Mouse (Mus musculus) liver, adult 2 months (tissue): ENCODE data around the gene Fam13a. TPM values are rescaled to one million over a fixed set of nuclear protein-coding genes. Genes with fewer than 3 reads are reported as not detected.

Source experiments
- DNase-seq: peaks from one replicate; pipeline ENCODE4 v3.0.0-alpha.2; 2011; ENCODE audit warnings: low read depth, low spot score; ENCODE audit errors: extremely low read depth
- H3K27ac ChIP-seq: fragments of 200-500 bp; replicated peaks from 2 replicates; pipeline ENCODE4 v1.5.1; 2012; ENCODE audit warnings: low read depth, mild to moderate bottlenecking, control low read depth, inconsistent platforms, low read length; ENCODE audit not compliant: insufficient read depth
- H3K27me3 ChIP-seq: fragments of 200-500 bp; 2 replicates; pipeline ENCODE4 v1.6.1; 2012; ENCODE audit warnings: mild to moderate bottlenecking, moderate library complexity, low read length, inconsistent platforms; ENCODE audit not compliant: control insufficient read depth, insufficient read depth
- H3K36me3 ChIP-seq: fragments of 200-500 bp; 2 replicates; pipeline ENCODE4 v1.6.1; 2012; ENCODE audit warnings: low read length, inconsistent platforms; ENCODE audit not compliant: control insufficient read depth, insufficient read depth
- H3K4me1 ChIP-seq: fragments of 200-500 bp; 2 replicates; pipeline ENCODE4 v1.6.1; 2011; ENCODE audit warnings: low read length; ENCODE audit not compliant: control insufficient read depth, insufficient read depth
- H3K4me3 ChIP-seq: fragments of 200-500 bp; 2 replicates; pipeline ENCODE4 v1.5.1; 2011; ENCODE audit warnings: low read depth, mild to moderate bottlenecking, control low read depth, low read length, moderate library complexity; ENCODE audit not compliant: insufficient read depth
- H3K79me2 ChIP-seq: fragments of 200-500 bp; 2 replicates; pipeline ENCODE4 v1.6.1; 2012; ENCODE audit warnings: inconsistent platforms, mild to moderate bottlenecking, low read length, moderate library complexity; ENCODE audit not compliant: control insufficient read depth, insufficient read depth
- H3K9ac ChIP-seq: fragments of 200-500 bp; 2 replicates; pipeline ENCODE4 v1.6.1; 2012; ENCODE audit warnings: low read depth, mild to moderate bottlenecking, control low read depth, inconsistent platforms, low read length
- CTCF ChIP-seq: fragments of 200-500 bp; IDR thresholded peaks from 2 replicates; pipeline ENCODE4 v1.5.1; 2011; ENCODE audit warnings: low read depth, low read length, control low read depth
- POLR2A ChIP-seq: fragments of 200-500 bp; IDR thresholded peaks from 2 replicates; pipeline ENCODE4 v1.6.1; 2011; ENCODE audit warnings: low read length, control low read depth; ENCODE audit not compliant: insufficient read depth; ENCODE audit errors: extremely low read depth
- WGBS: fragments of 180-500 bp; shearing (Covaris S2); methylation state at CpG from one replicate; pipeline ENCODE4 v1.1.7; 2018; 5-methylcytosine and 5-hydroxymethylcytosine counted together
- polyA plus RNA-seq: library from polyadenylated mRNA; depleted of rRNA; stranded (reverse); fragments of >200 nt; gene quantifications from 2 replicates; pipeline ENCODE4 v1.2.3, GENCODE M21; 2012
- total RNA-seq: library from RNA; depleted of rRNA; stranded (reverse); fragments of >200 nt; gene quantifications from 2 replicates; pipeline ENCODE4 v1.2.3, GENCODE M21; 2014

Gene Fam13a
- total and polyA plus RNA-seq, 2 experiments, result 3.4 to 42.5 TPM

GRCm38 (mm10) chr6:58998528-58998927 lies 25.8 kb downstream of the Fam13a start:
- Histone ChIP-seq H3K4me1 (peaks cover 8% of the 10 kb centered on the region), H3K27ac (no peak overlapping the region), H3K79me2 (no peaks in the 10 kb centered on the region), H3K27me3 (no peaks in the 10 kb centered on the region), H3K4me3 (no peak overlapping the region), H3K9ac (no peak overlapping the region), H3K36me3 (peaks cover 4% of the 10 kb centered on the region; the same call in 1 of the 2 replicates)
- WGBS, result 67% methylated on average over 4 of the region's 4 CpGs
- no peak for DNase-seq
- TF ChIP-seq POLR2A, result no peak
- no peak for TF ChIP-seq CTCF

GRCm38 (mm10) chr6:58989149-58989548 lies 35.2 kb downstream of the Fam13a start:
- H3K4me3 ChIP-seq, result no peak overlapping the region

GRCm38 (mm10) chr6:58988706-58989105 lies 35.6 kb downstream of the Fam13a start:
- Histone ChIP-seq H3K79me2 (no peaks in the 10 kb centered on the region), H3K27me3 (no peaks in the 10 kb centered on the region), H3K4me1 (peaks cover 1% of the 10 kb centered on the region; the same call in 1 of the 2 replicates), H3K4me3 (no peak overlapping the region), H3K27ac (no peak overlapping the region), H3K9ac (no peak overlapping the region), H3K36me3 (peaks cover 18% of the 10 kb centered on the region)
- WGBS, result 81% methylated on average over 2 of the region's 2 CpGs
- DNase-seq, result peak; percentile 37
- TF ChIP-seq CTCF (no peak), POLR2A (no peak)

More at GRCm38 (mm10) chr6:58989149-58989548, 35.2 kb downstream of the Fam13a start:
- Histone ChIP-seq H3K79me2 (no peaks in the 10 kb centered on the region), H3K4me1 (peaks cover 1% of the 10 kb centered on the region; the same call in 1 of the 2 replicates), H3K9ac (no peak overlapping the region), H3K27me3 (no peaks in the 10 kb centered on the region), H3K36me3 (peaks cover 15% of the 10 kb centered on the region), H3K27ac (no peak overlapping the region)
- peak; percentile 74 for DNase-seq
- WGBS, result 22% methylated on average over 3 of the region's 3 CpGs
- no peak for TF ChIP-seq CTCF
- no peak for TF ChIP-seq POLR2A

- TF ChIP-seq CTCF (no peak), POLR2A (no peak)
- peaks cover 1% of the 10 kb centered on the region; the same call in 1 of the 2 replicates for H3K4me1 ChIP-seq
- no peak overlapping the region for H3K9ac ChIP-seq
- WGBS, result 65% methylated on average over 5 of the region's 5 CpGs
- no peaks in the 10 kb centered on the region for H3K27me3 ChIP-seq
- no peaks in the 10 kb centered on the region for H3K79me2 ChIP-seq
- H3K27ac ChIP-seq, result no peak overlapping the region
- H3K36me3 ChIP-seq, result peaks cover 23% of the 10 kb centered on the region
- H3K4me3 ChIP-seq, result no peak overlapping the region
- DNase-seq, result peak; percentile 51
Measured at GRCm38 (mm10) chr6:58987166-58987565, 37.2 kb downstream of the Fam13a start.

GRCm38 (mm10) chr6:58985186-58985585 lies 39.2 kb downstream of the Fam13a start:
- no peak for DNase-seq
- 89% methylated on average over 8 of the region's 8 CpGs for WGBS
- Histone ChIP-seq H3K36me3 (peaks cover 40% of the 10 kb centered on the region), H3K4me3 (no peak overlapping the region), H3K27ac (no peak overlapping the region), H3K79me2 (no peaks in the 10 kb centered on the region), H3K4me1 (peaks cover 1% of the 10 kb centered on the region; the same call in 1 of the 2 replicates), H3K27me3 (no peaks in the 10 kb centered on the region), H3K9ac (no peak overlapping the region)
- TF ChIP-seq CTCF, result 0 out of 2 replicates have a peak, but pooled peaks have one; percentile 10
- TF ChIP-seq POLR2A, result no peak

- H3K4me3 ChIP-seq, result no peak overlapping the region
- no peak for DNase-seq
- peaks cover 27% of the 10 kb centered on the region for H3K36me3 ChIP-seq
- H3K79me2 ChIP-seq, result no peaks in the 10 kb centered on the region
- H3K4me1 ChIP-seq, result peaks cover 3% of the 10 kb centered on the region; the same call in 1 of the 2 replicates
- no peaks in the 10 kb centered on the region for H3K27me3 ChIP-seq
- H3K9ac ChIP-seq, result no peak overlapping the region
- 78% methylated on average over 2 of the region's 2 CpGs for WGBS
- H3K27ac ChIP-seq, result no peak overlapping the region
- TF ChIP-seq CTCF (no peak), POLR2A (no peak)
Measured at GRCm38 (mm10) chr6:58975249-58975648, 49.1 kb downstream of the Fam13a start.
